Mouse (Mus musculus) adipocyte (in vitro differentiated cells): ENCODE measurements around the gene Mfn2.
"Not testable (repeated sequence)": the region's sequence is repeated elsewhere in the genome, so short reads cannot be mapped to it uniquely, and the experiment has no call there.

Experiments used
- DNase-seq: peaks from one replicate; pipeline ENCODE4 v3.0.0-alpha.2; 2016; ENCODE audit warnings: low spot score

Gene Mfn2

GRCm38 (mm10) chr4:147868450-147869031, 36.0 kb downstream of the Mfn2 start, which contains the start of the genes Miip and Fv1:
Gene Miip (minus strand): TSS chr4:147868816.
Gene Fv1 (plus strand): TSS chr4:147868979.
- peak; percentile 87 for DNase-seq

GRCm38 (mm10) chr4:147867563-147868449, 36.7 kb downstream of the Mfn2 start:
- no peak for DNase-seq

- not testable (repeated sequence) for DNase-seq
Measured at GRCm38 (mm10) chr4:147866793-147867192, 37.7 kb downstream of the Mfn2 start.

DNA sequence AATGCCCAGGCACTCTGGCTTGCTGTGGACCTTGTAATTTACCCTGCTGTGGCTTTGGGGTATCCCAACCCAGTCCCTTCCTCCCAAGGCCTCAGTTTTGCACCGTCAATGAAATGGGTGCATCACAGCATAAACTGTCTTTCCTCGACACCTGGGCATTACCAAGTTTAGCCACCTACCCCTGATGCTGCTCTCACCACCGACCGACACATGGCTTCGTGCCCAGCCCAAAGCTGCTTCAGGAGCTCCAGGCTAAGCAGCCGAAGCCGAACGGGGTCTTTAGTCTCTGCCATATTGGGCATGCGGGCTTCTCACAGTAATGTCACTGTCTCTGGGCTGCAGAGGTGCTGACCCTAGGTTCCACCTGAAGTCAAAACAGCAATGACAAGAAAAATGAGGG, 38.4 kb downstream of the Mfn2 start:
- no peak for DNase-seq

GRCm38 (mm10) chr4:147865651-147866050, 38.9 kb downstream of the Mfn2 start:
- no peak for DNase-seq

DNA sequence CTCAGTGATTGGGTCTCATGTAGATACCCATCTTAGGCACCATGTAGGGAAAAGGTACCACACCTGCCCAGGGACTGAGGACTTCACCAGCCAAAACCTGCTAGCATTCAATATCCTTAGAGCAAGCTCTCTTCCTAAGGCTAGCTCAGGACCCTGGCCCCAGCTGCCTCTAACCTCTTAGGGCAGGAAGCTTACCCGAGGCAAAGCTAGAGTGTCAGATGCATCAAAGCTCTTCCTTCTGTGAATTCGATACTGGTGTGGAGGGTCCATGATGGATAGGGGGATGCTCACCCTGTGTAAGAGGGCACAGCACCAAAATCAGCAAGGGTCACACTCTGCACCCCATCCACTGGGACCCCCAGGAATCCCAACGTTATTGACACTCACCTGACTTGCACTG, 42.5 kb downstream of the Mfn2 start:
- DNase-seq = no peak

DNA sequence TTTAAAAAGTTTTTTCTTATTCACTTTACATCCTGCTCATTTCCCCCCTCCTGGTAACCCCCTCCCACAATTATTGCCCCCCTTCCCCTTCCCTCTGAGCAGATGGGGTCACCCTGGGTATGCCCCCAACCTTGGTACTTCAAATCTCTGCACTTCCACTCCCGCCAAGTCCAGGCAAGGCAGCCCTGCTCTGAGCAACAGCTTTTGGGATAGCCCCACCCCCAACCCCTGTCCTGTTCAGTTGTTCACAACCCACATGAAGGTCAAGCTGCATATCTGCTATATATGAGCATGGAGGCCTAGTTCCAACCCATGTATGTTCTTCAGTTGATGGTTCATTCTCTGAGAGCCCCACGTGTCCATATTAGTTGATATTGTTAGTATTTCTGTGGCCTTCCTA, 53.7 kb downstream of the Mfn2 start:
- no peak for DNase-seq

GRCm38 (mm10) chr4:147848584-147848991, 55.9 kb downstream of the Mfn2 start:
- no peak for DNase-seq

DNA sequence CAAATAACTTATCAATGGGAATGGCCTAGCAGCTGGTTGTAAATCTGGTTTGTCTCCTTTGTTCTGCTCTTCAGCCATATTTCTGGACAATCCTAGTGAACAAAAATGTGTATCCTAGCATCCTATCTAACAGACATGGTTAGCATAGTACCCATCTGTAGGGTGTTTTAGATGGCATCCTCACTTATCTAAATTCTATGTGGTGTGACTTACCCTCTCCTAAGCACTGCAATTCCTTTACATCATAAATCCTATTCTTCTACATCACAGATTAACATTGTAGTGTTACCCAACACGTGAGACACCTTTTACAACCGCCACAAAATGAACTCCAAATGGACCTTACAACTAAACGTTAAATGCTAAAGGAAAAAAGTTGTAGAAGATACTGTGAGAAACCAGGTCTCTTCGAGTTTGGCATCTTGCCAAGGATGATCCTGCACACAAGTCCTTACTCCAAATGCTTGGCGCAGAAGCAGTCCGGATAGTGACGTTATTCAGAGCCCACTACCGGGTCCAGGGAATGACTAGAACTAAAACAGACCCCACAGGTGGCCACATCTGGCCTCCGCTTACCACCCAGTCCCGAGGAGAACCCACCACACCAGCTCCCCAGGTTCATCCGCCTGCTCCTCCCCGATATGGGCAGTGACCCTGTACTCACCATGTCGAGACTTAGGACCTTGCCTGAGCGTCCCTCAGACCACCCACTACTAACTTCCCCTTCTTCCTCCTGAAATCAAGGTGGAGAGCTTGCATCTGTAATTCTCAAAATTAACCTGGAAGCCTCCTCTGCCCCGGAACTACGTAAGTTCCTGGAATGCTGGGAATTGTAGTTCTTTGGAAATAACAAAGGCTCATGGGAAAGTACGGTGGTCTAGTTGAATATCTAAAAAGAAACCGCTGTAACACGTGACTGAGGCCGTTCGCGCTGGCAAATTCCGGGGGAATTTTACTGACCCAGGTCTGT, 56.6 kb downstream of the Mfn2 start, which contains the start of gene Zfp933:
Gene Zfp933, minus strand, starts transcription at position 753 of the 970 bp plus-strand sequence.
- peak; percentile 88 for DNase-seq

- no peak for DNase-seq
Measured at GRCm38 (mm10) chr4:147842871-147843270, 61.6 kb downstream of the Mfn2 start.

DNA sequence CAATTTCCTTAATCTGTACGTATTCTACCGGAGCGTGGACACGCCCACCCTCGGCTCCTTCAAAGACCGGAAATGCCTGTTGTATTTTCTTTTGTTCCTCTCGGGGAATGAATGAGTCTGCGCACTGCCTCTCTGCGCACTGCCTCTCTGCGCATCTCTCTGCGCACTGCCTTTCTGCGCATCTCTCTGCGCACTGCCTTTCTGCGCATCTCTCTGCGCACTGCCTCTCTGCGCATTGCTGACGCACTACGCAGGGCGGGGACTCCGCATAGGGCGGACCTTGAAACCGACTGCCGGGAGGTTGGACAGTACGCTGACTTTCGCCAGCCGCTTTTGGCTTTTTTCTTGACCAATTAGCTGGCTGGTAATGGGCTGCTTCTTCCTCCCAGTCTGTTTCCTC, 65.2 kb downstream of the Mfn2 start:
- not testable (repeated sequence) for DNase-seq

DNA sequence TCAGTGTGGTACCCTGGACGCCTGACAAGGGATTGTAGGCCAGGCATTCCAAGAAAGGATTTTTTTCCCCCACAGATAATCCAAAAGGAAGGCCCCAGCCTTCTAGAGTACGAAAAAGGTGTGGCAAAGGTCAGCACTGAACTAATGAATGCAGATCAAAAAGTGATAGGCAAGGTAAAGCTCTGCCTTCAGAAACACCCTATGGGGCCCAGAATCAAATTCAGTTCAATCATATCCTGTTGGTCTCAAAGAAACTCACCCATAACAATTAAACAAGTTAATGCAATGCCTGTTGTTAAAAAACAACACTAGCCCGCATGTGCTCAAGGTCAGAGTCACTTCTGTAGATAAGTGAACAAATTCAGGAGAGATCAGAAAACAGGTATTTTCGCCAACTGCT, 80.1 kb downstream of the Mfn2 start:
- DNase-seq = no peak
